Mouse (Mus musculus) midbrain, embryonic 13.5 days (tissue): ENCODE data around the gene Dars2. TPM values are rescaled to one million over a fixed set of nuclear protein-coding genes. Genes with fewer than 3 reads are reported as not detected.

Experiments
- ATAC-seq: fragments of 200-750 bp; cut with Nextera tagmentation; 2 replicates; pipeline ENCODE4 v1.8.0; 2017; ENCODE audit warnings: mild to moderate bottlenecking, moderate TSS enrichment, moderate library complexity
- H3K27ac ChIP-seq: fragments of 300-500 bp; sonication (generic); 2 replicates; pipeline ENCODE4 v1.5.1; 2015; ENCODE audit warnings: inconsistent platforms, mild to moderate bottlenecking, moderate library complexity
- H3K27me3 ChIP-seq: fragments of 300-500 bp; sonication (generic); 2 replicates; pipeline ENCODE4 v1.6.1; 2015; ENCODE audit warnings: mild to moderate bottlenecking, inconsistent platforms
- H3K36me3 ChIP-seq: fragments of 300-500 bp; sonication (generic); 2 replicates; pipeline ENCODE4 v1.6.1; 2015; ENCODE audit warnings: mild to moderate bottlenecking, inconsistent platforms
- H3K4me1 ChIP-seq: fragments of 300-500 bp; sonication (generic); replicated peaks from 2 replicates; pipeline ENCODE4 v1.6.1; 2015; ENCODE audit warnings: inconsistent platforms
- H3K4me2 ChIP-seq: fragments of 300-500 bp; sonication (generic); replicated peaks from 2 replicates; pipeline ENCODE4 v1.6.1; 2015; ENCODE audit warnings: moderate library complexity, mild to moderate bottlenecking, inconsistent platforms
- H3K4me3 ChIP-seq: fragments of 300-500 bp; sonication (generic); replicated peaks from 2 replicates; pipeline ENCODE4 v1.5.1; 2015; ENCODE audit warnings: mild to moderate bottlenecking, inconsistent platforms
- H3K9ac ChIP-seq: fragments of 300-500 bp; sonication (generic); replicated peaks from 2 replicates; pipeline ENCODE4 v1.6.1; 2015; ENCODE audit warnings: mild to moderate bottlenecking, inconsistent platforms
- H3K9me3 ChIP-seq: fragments of 300-500 bp; sonication (generic); 2 replicates; pipeline ENCODE4 v1.6.1; 2016; ENCODE audit warnings: mild to moderate bottlenecking, inconsistent platforms
- WGBS: fragments of 180-500 bp; shearing (Covaris S2); methylation state at CpG from one replicate; pipeline ENCODE4 v1.1.7; 2015; 5-methylcytosine and 5-hydroxymethylcytosine counted together
- polyA plus RNA-seq: library from polyadenylated mRNA; unstranded; fragments of >200 nt; fragmentation: Nextera tagmentation; extraction: Ambion mirVana; gene quantifications from 2 replicates; pipeline ENCODE4 v1.2.1, GENCODE M21; 2015

The Dars2 gene
- polyA plus RNA-seq, 1 experiment from 2014 or later, result 29.5 TPM

DNA sequence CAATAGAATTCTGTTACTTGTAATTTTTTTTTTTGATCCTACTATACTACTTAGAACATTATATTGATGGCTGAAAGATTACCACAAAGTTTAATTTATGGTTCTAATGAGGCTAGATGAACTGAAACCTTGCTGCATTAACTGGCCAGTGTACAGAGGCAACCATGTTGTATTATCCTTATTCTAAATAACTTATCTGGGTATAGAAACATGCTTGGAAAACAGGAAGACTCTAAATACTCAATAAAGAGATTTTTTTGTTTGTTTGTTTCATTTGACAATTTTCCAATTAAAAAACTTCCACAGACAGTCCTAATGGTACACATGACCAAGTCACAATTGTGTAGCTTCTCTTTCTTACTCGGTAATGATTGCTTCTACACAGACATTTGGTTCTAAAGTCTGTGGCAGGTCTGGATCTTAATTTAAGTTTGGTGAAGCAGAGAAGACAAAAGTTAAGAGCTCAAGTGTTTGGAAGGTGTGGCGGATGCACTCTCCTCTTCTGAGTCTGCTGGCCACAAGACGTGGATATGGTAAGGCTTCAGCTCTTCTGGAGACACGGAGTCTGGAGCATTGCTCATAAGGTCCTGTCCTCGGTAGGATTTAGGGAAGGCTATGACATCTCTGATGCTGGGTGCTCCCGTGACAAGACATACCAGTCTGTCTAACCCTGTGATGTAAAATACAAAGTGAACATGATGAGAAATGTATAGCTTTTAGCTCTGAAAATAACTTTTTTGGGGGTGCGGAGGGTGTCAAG, 29.0 kb downstream of the Dars2 start:
- no peak for ATAC-seq
- H3K4me3 ChIP-seq, result no peak overlapping the region
- peaks cover 24% of the 10 kb centered on the region for H3K4me1 ChIP-seq
- no peaks in the 10 kb centered on the region for H3K9me3 ChIP-seq
- peaks cover 70% of the 10 kb centered on the region for H3K36me3 ChIP-seq
- 92% methylated on average over 7 of the region's 7 CpGs for WGBS
- no peaks in the 10 kb centered on the region for H3K27me3 ChIP-seq
- no peak overlapping the region for H3K27ac ChIP-seq
- H3K4me2 ChIP-seq, result no peak overlapping the region
- H3K9ac ChIP-seq, result no peak overlapping the region

DNA sequence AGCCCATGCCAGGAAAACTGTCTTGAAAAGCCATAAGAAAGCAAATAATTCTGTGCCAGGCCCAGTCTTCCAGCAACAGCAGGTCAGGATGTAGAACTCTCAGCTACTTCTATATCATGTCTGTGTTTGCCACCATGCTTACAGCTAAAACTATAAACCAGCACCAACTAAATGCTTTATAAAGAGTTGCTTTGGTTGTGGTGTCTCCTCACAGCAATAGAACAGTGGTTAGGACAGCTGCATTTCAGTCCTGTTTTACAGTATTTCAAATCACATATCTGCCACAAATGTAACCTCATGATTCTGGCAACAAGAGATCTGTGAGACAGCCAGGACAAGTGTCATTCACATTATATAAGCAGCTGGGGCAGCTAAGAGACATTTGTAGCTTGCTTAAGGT, 29.6 kb downstream of the Dars2 start:
- H3K4me1 ChIP-seq, result peaks cover 26% of the 10 kb centered on the region
- H3K27ac ChIP-seq, result no peak overlapping the region
- H3K4me2 ChIP-seq, result no peak overlapping the region
- no peak overlapping the region for H3K9ac ChIP-seq
- H3K4me3 ChIP-seq, result no peak overlapping the region
- H3K36me3 ChIP-seq, result peaks cover 64% of the 10 kb centered on the region
- H3K27me3 ChIP-seq, result no peaks in the 10 kb centered on the region
- no peak for ATAC-seq
- H3K9me3 ChIP-seq, result no peaks in the 10 kb centered on the region

DNA sequence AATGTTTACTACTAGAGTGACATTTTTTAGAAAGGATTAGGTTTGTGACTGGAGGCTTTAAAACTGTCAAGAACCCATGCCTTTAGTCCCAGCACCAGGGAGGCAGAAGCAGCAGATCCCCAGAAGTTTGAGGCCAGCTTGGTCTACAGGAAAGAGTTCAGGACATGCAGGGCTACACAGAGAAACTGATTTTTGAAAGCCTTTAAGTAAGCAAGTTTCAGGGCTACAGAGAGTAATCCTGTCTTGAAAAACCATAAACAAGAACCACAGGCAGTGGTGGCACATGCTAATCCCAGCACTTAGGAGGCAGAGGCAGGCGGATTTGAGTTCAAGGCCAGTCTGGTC, 30.1 kb downstream of the Dars2 start:
- WGBS, result 67% methylated on average over 1 of the region's 1 CpGs
- ATAC-seq, result no peak
- H3K36me3 ChIP-seq, result peaks cover 59% of the 10 kb centered on the region
- H3K4me2 ChIP-seq, result no peak overlapping the region
- H3K27ac ChIP-seq, result peak overlapping the region; percentile 41
- no peak overlapping the region for H3K4me3 ChIP-seq
- no peaks in the 10 kb centered on the region for H3K9me3 ChIP-seq
- no peaks in the 10 kb centered on the region for H3K27me3 ChIP-seq
- no peak overlapping the region for H3K9ac ChIP-seq
- H3K4me1 ChIP-seq, result peaks cover 26% of the 10 kb centered on the region

DNA sequence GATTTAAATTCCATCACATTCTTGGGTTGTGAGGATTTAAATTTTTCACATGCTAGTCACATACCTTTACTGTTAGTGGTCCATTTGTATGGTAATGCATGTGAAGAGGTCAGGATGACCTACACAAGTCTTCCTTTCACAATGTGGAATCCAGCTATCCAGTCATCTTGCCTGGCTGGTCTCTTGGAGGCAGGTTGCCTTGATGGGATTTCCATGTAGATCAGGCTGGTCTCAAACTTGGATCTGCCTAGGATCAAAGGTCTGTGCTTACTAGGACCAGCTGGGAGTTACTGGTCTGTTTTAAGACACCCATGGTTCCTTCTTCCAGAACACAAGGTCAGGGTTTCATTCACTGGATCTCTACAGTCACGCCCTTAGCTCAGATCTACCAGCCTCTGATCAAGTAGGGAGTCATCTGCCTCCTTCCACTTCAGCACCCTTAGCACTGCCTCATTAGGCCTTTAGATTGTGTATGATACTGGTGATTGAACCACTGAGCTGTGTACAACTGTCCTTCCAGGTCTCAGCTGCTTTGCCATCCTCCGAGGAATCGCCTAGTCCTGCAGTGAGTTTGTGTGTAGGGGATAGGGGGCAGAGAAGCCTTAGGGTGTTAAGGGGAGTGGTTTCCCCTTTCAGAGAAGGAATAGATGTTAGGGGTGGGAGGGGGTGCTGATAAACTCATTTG, 30.6 kb downstream of the Dars2 start:
- no peaks in the 10 kb centered on the region for H3K27me3 ChIP-seq
- H3K9ac ChIP-seq, result no peak overlapping the region
- no peak overlapping the region for H3K4me3 ChIP-seq
- no peak overlapping the region for H3K4me2 ChIP-seq
- peaks cover 54% of the 10 kb centered on the region for H3K36me3 ChIP-seq
- 11% methylated on average over 3 of the region's 3 CpGs for WGBS
- peaks cover 26% of the 10 kb centered on the region for H3K4me1 ChIP-seq
- peak; percentile 34 for ATAC-seq
- peak overlapping the region; percentile 41 for H3K27ac ChIP-seq
- no peaks in the 10 kb centered on the region for H3K9me3 ChIP-seq

DNA sequence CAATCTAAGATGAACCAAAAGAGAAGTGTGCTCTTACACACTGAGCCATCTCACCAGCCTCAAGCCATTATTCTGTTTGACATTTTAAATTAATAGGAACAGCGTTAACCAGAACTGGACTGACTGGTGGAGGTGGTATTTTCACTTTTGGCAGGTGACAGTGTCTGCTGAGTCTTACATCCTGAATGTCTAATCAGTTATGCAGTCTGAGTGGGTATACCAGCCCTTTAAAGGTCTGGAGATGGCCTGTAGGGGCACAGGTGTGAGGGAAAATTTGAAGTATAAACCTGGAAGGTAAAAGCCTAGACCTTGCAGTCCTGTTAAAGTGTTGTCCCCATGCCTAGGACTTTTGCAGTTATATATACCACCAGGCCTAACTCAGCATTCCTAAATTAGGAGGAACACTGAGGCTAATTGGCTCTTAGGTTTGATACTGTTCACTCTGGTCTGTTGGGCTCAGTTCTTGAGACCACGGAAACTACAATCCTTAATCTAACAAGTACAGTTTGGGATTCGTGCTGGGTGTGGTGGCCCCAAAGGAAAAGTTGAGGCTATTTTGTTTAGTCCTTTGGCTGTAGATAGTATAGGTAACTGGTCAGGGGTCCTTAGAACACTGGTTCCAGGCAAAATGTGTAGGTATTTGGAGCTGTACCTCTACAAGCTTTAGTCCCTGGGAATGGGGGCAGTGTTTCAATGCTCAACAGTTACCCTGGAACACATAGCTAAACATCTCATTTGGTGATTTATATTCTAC, 31.3 kb downstream of the Dars2 start:
- 10% methylated on average over 3 of the region's 3 CpGs for WGBS
- H3K36me3 ChIP-seq, result peaks cover 47% of the 10 kb centered on the region
- no peak for ATAC-seq
- peak overlapping the region; percentile 41 for H3K27ac ChIP-seq
- no peak overlapping the region for H3K4me3 ChIP-seq
- no peaks in the 10 kb centered on the region for H3K9me3 ChIP-seq
- no peak overlapping the region for H3K9ac ChIP-seq
- H3K27me3 ChIP-seq, result no peaks in the 10 kb centered on the region
- peaks cover 26% of the 10 kb centered on the region for H3K4me1 ChIP-seq
- no peak overlapping the region for H3K4me2 ChIP-seq

DNA sequence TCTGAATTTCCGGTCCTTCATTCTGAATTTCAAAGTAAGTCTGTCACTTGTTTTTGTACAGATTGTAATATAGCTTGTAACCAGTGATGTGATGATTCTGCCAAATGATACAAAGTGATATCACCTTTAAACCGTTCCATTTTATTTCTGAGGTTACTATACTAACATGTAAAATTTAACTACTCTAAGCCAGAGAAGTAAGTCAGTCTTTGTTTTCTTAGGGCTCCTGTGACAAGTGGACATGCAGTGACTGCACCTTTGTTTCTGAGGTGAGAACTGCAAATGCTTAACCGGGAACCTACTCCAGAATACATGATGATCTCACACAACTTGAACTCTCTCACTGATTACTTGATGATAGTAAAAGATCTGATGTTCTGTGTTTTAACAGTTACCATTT, 32.5 kb downstream of the Dars2 start:
- H3K36me3 ChIP-seq, result peaks cover 39% of the 10 kb centered on the region
- H3K9me3 ChIP-seq, result no peaks in the 10 kb centered on the region
- no peak overlapping the region; the same call in 1 of the 2 replicates for H3K27ac ChIP-seq
- no peak for ATAC-seq
- peak overlapping the region; percentile 31 for H3K4me3 ChIP-seq
- 33% methylated on average over 3 of the region's 3 CpGs for WGBS
- peak overlapping the region; percentile 54 for H3K9ac ChIP-seq
- H3K4me1 ChIP-seq, result peaks cover 37% of the 10 kb centered on the region
- H3K27me3 ChIP-seq, result no peaks in the 10 kb centered on the region
- peak overlapping the region; percentile 50 for H3K4me2 ChIP-seq

DNA sequence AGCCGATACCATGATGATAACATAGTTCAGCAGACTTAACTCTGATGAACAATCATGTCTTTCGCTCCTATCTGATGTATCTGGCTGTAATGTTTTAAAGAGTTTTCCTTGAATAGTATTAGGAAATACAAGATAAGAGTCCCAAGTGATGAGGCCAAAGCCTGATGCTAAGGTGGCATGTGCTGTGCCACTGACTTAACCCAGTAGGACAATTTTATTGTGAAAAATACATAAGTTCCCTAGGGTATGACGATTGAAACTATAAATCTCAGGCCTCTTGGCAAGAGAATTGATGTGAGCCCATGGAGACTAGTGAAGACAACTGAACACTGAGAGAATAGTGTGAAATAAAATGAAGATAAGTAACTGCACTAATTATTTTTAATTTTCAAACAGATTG, 32.9 kb downstream of the Dars2 start:
- Histone ChIP-seq H3K36me3 (peaks cover 39% of the 10 kb centered on the region), H3K4me3 (peak overlapping the region; percentile 31), H3K27ac (peak overlapping the region; percentile 55), H3K9me3 (no peaks in the 10 kb centered on the region), H3K27me3 (no peaks in the 10 kb centered on the region), H3K4me2 (peak overlapping the region; percentile 50), H3K9ac (peak overlapping the region; percentile 54), H3K4me1 (peaks cover 41% of the 10 kb centered on the region)
- ATAC-seq, result no peak
- WGBS, result 24% methylated on average over 3 of the region's 3 CpGs

DNA sequence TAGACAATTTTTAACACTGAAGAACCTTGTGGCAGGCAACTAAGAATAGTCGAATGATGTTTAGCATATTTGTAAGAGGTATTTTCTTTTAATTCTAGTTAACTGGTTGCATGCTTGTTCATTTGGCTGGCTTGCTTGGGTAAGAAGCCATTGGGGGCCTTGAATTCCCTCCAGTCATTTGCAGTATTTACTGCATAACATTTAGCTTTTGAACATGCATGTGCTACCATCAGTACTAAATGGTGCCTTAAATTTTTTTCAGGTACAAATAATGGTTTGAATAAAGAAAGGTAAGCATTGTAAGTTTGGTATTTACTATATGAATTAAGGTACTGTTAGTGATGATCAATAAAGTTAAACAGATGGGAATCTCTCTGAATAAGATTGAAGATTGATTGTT, 33.4 kb downstream of the Dars2 start:
- H3K9ac ChIP-seq, result peak overlapping the region; percentile 96
- 4% methylated on average over 1 of the region's 1 CpGs for WGBS
- H3K27ac ChIP-seq, result peak overlapping the region; percentile 90
- peaks cover 44% of the 10 kb centered on the region for H3K36me3 ChIP-seq
- H3K4me2 ChIP-seq, result peak overlapping the region; percentile 71
- no peaks in the 10 kb centered on the region for H3K9me3 ChIP-seq
- no peak for ATAC-seq
- peak overlapping the region; percentile 88 for H3K4me3 ChIP-seq
- H3K4me1 ChIP-seq, result peaks cover 43% of the 10 kb centered on the region
- H3K27me3 ChIP-seq, result no peaks in the 10 kb centered on the region

DNA sequence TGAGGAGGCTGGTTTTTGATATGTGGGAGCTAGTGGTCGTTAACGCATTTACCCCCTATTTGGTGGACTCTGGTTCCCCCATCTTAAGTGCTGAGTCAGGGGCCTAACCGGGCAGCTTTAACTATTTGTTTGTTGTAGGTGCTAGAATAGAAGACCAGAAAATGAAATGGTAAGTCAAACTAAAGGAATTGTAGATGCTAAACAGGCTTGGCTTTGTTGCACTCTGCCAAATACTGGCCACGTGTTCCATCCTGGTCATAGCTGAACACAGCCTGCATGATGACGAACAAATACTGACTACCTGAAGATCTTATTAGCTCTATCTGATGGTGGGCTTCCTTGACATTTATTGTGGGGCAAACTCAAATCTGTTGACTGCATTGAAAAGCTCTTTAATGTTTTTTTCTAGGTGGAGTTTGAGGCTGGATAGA, 34.0 kb downstream of the Dars2 start:
- Histone ChIP-seq H3K27ac (peak overlapping the region; percentile 90), H3K9ac (peak overlapping the region; percentile 96), H3K4me2 (peak overlapping the region; percentile 71), H3K9me3 (no peaks in the 10 kb centered on the region), H3K36me3 (peaks cover 45% of the 10 kb centered on the region), H3K27me3 (no peaks in the 10 kb centered on the region), H3K4me1 (peaks cover 43% of the 10 kb centered on the region), H3K4me3 (peak overlapping the region; percentile 88)
- WGBS, result 1% methylated on average over 5 of the region's 5 CpGs
- no peak for ATAC-seq

DNA sequence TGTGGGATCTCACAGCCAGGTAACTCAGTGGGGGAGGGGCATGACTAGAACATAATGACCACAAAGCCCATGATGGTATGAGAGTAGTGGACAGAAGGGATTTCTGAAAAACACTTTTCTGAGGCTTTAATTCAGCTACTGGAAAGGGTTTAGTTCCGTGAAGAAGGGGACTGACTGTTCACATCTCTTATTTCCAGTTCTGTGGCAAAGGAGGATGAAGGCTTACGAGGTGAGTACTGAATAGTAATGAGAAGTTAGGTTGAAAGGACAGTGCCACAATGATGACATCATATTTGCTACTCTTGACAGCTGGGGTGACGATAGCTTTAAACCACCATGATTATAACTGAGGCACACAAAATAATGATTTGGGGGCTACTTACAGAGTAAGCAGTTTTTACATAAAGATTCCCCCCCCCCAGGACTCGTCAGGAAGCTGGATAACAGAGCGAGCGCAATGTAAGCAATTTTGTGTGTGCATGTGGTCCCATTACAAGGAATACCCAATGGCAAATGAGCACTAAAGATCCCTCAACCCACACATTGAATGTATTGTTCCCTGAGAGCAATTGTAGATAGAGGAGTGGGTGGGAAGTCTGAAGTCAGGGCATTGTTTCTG, 34.6 kb downstream of the Dars2 start:
- H3K4me2 ChIP-seq, result peak overlapping the region; percentile 71
- no peak for ATAC-seq
- H3K27me3 ChIP-seq, result no peaks in the 10 kb centered on the region
- H3K9me3 ChIP-seq, result no peaks in the 10 kb centered on the region
- peak overlapping the region; percentile 88 for H3K4me3 ChIP-seq
- peaks cover 50% of the 10 kb centered on the region for H3K36me3 ChIP-seq
- 0% methylated on average over 6 of the region's 6 CpGs for WGBS
- peak overlapping the region; percentile 90 for H3K27ac ChIP-seq
- H3K9ac ChIP-seq, result peak overlapping the region; percentile 96
- peaks cover 43% of the 10 kb centered on the region for H3K4me1 ChIP-seq

DNA sequence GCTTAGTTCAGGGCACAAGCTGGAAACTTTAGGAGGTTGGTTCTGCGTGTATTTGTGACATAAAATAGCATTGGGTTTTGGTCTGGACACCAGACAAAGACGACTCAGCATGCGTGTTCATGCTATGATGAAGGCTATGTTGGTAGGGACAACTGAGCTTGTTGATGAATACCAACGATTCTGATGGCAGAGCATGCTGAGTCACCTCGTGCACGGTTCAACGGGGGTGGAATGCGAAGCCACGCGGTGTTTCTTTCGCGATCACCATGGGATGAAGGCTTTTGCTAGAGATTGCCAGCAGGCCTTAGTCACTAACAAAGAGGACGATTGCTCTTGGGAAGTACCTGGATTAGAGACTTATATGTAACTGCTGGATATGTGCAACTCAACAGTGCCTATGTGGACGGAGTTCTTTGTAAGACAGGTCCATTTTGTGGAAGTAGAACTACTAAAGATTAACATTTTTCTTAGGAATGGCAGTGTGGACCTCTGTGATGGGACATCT, 35.1 kb downstream of the Dars2 start:
- no peaks in the 10 kb centered on the region for H3K9me3 ChIP-seq
- H3K36me3 ChIP-seq, result peaks cover 54% of the 10 kb centered on the region
- H3K27me3 ChIP-seq, result no peaks in the 10 kb centered on the region
- H3K4me2 ChIP-seq, result peak overlapping the region; percentile 71
- H3K27ac ChIP-seq, result peak overlapping the region; percentile 90
- peak overlapping the region; percentile 96 for H3K9ac ChIP-seq
- H3K4me3 ChIP-seq, result peak overlapping the region; percentile 88
- ATAC-seq, result peak; percentile 62
- WGBS, result under 1% methylated on average over 14 of the region's 14 CpGs
- peaks cover 43% of the 10 kb centered on the region for H3K4me1 ChIP-seq
